Mouse (Mus musculus) intestine, embryonic 15.5 days (tissue): ENCODE results near the gene Tenm2. TPM values are rescaled to one million over a fixed set of nuclear protein-coding genes. Genes with fewer than 3 reads are reported as not detected.
A peak's percentile ranks its signal among the peaks of the same experiment; 100 is the strongest.

ENCODE experiments used
- ATAC-seq: fragments of 200-750 bp; cut with Nextera tagmentation; 2 replicates; pipeline ENCODE4 v1.8.0; 2017; ENCODE audit warnings: moderate TSS enrichment, moderate library complexity
- H3K27ac ChIP-seq: fragments of 300-500 bp; sonication (generic); 2 replicates; pipeline ENCODE4 v1.5.1; 2015; ENCODE audit warnings: mild to moderate bottlenecking, inconsistent platforms
- H3K27me3 ChIP-seq: fragments of 300-500 bp; sonication (generic); replicated peaks from 2 replicates; pipeline ENCODE4 v1.6.1; 2015; ENCODE audit warnings: inconsistent platforms
- H3K36me3 ChIP-seq: fragments of 300-500 bp; sonication (generic); 2 replicates; pipeline ENCODE4 v1.6.1; 2015; ENCODE audit warnings: inconsistent platforms
- H3K4me1 ChIP-seq: fragments of 300-500 bp; sonication (generic); replicated peaks from 2 replicates; pipeline ENCODE4 v1.6.1; 2015; ENCODE audit warnings: inconsistent platforms
- H3K4me2 ChIP-seq: fragments of 300-500 bp; sonication (generic); replicated peaks from 2 replicates; pipeline ENCODE4 v1.6.1; 2015; ENCODE audit warnings: mild to moderate bottlenecking, inconsistent platforms
- H3K4me3 ChIP-seq: fragments of 300-500 bp; sonication (generic); replicated peaks from 2 replicates; pipeline ENCODE4 v1.5.1; 2015; ENCODE audit warnings: inconsistent platforms
- H3K9ac ChIP-seq: fragments of 300-500 bp; sonication (generic); 2 replicates; pipeline ENCODE4 v1.6.1; 2015; ENCODE audit warnings: inconsistent platforms
- H3K9me3 ChIP-seq: fragments of 300-500 bp; sonication (generic); 2 replicates; pipeline ENCODE4 v1.6.1; 2016; ENCODE audit warnings: inconsistent platforms
- WGBS: fragments of 180-500 bp; shearing (Covaris S2); methylation state at CpG from one replicate; pipeline ENCODE4 v1.1.7; 2015; 5-methylcytosine and 5-hydroxymethylcytosine counted together
- polyA plus RNA-seq: library from polyadenylated mRNA; unstranded; fragments of >200 nt; fragmentation: Nextera tagmentation; extraction: Ambion mirVana; gene quantifications from 2 replicates; pipeline ENCODE4 v1.2.1, GENCODE M21; 2015

The Tenm2 gene
- polyA plus RNA-seq, 1 experiment from 2014 or later, result 0.65 TPM

- Histone ChIP-seq H3K4me3 (no peak overlapping the region), H3K4me2 (no peak overlapping the region), H3K27me3 (no peaks in the 10 kb centered on the region), H3K4me1 (no peaks in the 10 kb centered on the region), H3K36me3 (no peaks in the 10 kb centered on the region), H3K9ac (no peak overlapping the region), H3K27ac (no peak overlapping the region), H3K9me3 (no peaks in the 10 kb centered on the region)
- no peak for ATAC-seq
- 65% methylated on average over 4 of the region's 4 CpGs for WGBS
Measured at GRCm38 (mm10) chr11:36013179-36013578, 1222.6 kb downstream of the Tenm2 start.

DNA sequence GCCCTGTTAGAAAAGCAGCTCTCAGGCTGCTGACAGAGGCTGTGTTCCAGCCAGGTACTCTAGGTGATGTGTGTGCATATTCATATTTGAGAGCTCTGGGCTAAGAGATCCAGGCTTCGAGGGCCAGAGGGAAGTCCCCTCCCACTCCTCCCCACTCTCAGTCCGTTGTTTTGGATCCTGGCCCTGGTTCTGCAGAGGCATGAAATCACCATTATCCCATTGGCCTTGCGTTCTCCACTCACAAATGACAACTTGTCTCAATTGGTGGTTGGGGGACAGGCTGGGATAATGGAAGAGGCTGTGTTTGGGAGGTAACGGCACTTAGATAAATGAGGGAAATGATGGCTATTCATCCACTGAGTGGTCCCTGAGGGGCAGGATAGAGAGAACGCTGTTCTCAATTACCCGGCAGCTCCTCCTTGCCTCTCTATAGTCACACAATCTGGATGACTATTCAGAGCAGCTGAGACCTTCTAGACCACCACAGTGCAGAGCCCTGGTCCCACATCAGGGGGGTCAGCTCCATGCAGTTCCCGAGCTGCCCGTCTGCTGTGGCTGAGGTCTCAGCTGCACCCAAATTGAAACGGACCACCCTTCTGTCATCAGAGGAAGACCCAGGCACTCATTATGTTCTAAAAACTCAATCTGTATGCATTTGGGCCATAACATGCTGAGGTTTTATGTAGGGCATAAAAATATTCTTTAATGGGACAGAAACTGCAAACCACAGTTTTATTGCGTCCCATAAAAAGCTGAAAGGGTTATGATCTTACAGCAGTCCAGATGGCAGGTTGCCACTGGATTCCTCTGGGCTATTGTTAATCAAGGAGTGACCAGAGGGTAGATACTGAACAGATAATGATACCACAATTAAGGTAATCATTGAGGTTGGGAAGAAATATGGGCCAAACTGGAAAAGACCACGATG, 1226.2 kb downstream of the Tenm2 start:
- Histone ChIP-seq H3K27ac (no peak overlapping the region), H3K4me1 (no peaks in the 10 kb centered on the region), H3K4me3 (no peak overlapping the region), H3K4me2 (no peak overlapping the region), H3K9ac (no peak overlapping the region), H3K9me3 (no peaks in the 10 kb centered on the region), H3K27me3 (no peaks in the 10 kb centered on the region), H3K36me3 (no peaks in the 10 kb centered on the region)
- ATAC-seq, result no peak
- WGBS, result 70% methylated on average over 11 of the region's 11 CpGs

- Histone ChIP-seq H3K36me3 (no peaks in the 10 kb centered on the region), H3K9me3 (no peaks in the 10 kb centered on the region), H3K4me3 (no peak overlapping the region), H3K4me1 (0 out of 2 replicates have a peak, but pooled peaks cover 12% of the 10 kb centered on the region), H3K27me3 (no peaks in the 10 kb centered on the region; the same call in 1 of the 2 replicates), H3K27ac (no peak overlapping the region), H3K9ac (no peak overlapping the region), H3K4me2 (no peak overlapping the region)
- 61% methylated on average over 4 of the region's 4 CpGs for WGBS
- no peak for ATAC-seq
Measured at GRCm38 (mm10) chr11:36002900-36003299, 1232.9 kb downstream of the Tenm2 start.

DNA sequence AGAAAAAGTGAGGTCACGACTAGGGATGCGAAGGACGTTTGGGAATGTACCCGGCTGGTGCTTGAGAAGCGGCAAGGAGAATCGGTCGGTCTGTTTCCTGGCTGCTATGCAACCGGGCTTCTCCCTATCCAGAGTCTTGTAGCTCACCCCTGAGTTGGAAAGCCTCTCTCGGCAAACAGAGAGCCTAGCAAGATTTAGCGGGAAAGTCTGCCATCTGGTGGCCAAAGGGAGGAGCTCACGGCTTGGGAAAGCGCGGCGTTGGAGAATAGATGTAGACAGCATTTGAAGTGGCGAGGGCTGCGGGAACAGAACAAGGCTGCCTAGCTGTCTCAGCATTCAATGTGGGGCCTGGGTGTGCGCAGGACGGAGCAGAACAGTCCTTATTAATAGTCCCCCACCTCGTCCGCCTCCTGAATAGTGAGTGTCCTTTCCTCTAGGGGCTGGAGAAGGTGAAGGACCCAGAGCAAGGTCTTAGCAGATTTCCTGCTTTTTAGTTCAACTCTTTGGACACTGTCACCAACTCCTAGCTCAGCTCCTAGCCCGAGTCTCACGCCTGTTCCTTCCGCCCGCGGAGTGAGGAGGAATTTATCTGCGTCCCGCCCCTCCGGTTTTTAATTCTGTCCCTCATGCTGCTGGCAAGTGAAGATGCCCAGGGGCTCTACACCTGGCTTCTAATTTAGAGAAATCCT, 1234.3 kb downstream of the Tenm2 start:
- H3K4me1 ChIP-seq, result 0 out of 2 replicates have a peak, but pooled peaks cover 12% of the 10 kb centered on the region
- H3K9ac ChIP-seq, result no peak overlapping the region
- H3K27me3 ChIP-seq, result no peaks in the 10 kb centered on the region; the same call in 1 of the 2 replicates
- ATAC-seq, result peak; percentile 91
- no peaks in the 10 kb centered on the region for H3K36me3 ChIP-seq
- H3K9me3 ChIP-seq, result no peaks in the 10 kb centered on the region
- H3K4me2 ChIP-seq, result peak overlapping the region; percentile 60
- 5% methylated on average over 28 of the region's 28 CpGs for WGBS
- H3K27ac ChIP-seq, result no peak overlapping the region
- H3K4me3 ChIP-seq, result peak overlapping the region; percentile 25

DNA sequence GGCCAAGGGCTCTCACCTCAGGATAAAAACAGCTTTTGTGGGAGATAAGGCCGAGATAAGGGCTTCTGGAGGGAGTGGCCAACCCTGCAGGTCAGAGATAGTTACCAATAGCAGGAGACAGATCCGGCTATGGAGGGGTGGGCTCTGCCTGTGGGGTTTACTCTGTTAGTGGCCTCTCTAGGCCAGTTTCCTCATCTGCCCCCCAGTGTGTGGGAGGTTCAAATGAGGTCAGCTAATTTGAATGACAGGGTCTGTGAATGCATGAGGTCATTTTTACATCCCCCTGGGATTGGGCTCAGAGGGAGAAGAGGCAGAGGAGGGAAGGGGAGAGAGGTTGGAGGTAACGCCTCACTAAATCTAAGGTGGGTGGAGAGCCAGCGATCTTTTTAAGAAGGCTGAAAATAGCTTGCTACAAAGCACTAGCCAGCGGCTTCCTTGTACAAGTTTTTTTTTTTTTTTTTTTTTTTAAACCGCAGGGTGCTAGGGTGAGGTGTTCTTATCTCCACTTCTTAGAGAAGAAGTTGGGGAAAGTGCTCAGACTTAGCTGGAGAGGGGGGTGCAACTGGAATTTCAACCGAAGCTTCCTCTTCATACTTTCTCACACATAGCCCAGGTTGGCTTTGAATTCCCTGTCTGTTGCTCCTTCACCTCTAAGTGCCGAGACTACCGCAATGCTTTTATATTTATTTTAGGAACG, 1235.0 kb downstream of the Tenm2 start:
- Histone ChIP-seq H3K9me3 (no peaks in the 10 kb centered on the region), H3K27me3 (no peaks in the 10 kb centered on the region; the same call in 1 of the 2 replicates), H3K9ac (no peak overlapping the region), H3K4me2 (peak overlapping the region; percentile 60), H3K27ac (no peak overlapping the region), H3K4me1 (0 out of 2 replicates have a peak, but pooled peaks cover 12% of the 10 kb centered on the region), H3K36me3 (no peaks in the 10 kb centered on the region), H3K4me3 (peak overlapping the region; percentile 25)
- 6% methylated on average over 10 of the region's 10 CpGs for WGBS
- ATAC-seq, result peak; percentile 46

DNA sequence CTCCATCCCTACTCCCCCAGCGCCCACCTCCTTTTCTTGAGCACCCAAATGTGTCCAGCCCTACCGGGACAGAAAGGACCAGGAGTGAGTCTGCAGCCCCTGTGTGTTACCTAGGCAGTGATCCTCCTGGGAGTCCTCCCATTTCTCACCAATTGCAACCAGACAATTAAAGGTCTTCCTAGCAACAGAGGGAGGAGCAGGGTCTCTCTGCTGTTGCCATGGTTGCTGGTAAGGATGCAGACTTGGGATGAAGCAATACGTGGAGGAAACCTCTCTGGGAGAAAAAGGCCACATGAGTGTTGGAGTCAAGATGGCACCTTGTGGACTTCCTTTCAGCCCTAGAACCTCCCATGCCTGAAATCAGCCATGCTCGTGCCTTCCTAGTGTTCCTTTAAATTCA, 1235.7 kb downstream of the Tenm2 start:
- H3K27ac ChIP-seq, result no peak overlapping the region
- H3K36me3 ChIP-seq, result no peaks in the 10 kb centered on the region
- no peak overlapping the region for H3K4me2 ChIP-seq
- no peak overlapping the region for H3K4me3 ChIP-seq
- H3K4me1 ChIP-seq, result 0 out of 2 replicates have a peak, but pooled peaks cover 12% of the 10 kb centered on the region
- H3K9ac ChIP-seq, result no peak overlapping the region
- ATAC-seq, result no peak
- H3K9me3 ChIP-seq, result no peaks in the 10 kb centered on the region
- H3K27me3 ChIP-seq, result no peaks in the 10 kb centered on the region; the same call in 1 of the 2 replicates
- WGBS, result 31% methylated on average over 4 of the region's 4 CpGs

- H3K9ac ChIP-seq, result no peak overlapping the region
- no peak overlapping the region for H3K4me2 ChIP-seq
- no peaks in the 10 kb centered on the region for H3K36me3 ChIP-seq
- H3K9me3 ChIP-seq, result no peaks in the 10 kb centered on the region
- H3K27ac ChIP-seq, result no peak overlapping the region
- WGBS, result 66% methylated on average over 12 of the region's 12 CpGs
- no peaks in the 10 kb centered on the region; the same call in 1 of the 2 replicates for H3K27me3 ChIP-seq
- 0 out of 2 replicates have a peak, but pooled peaks cover 12% of the 10 kb centered on the region for H3K4me1 ChIP-seq
- ATAC-seq, result no peak
- H3K4me3 ChIP-seq, result no peak overlapping the region
Measured at GRCm38 (mm10) chr11:35998048-35998447, 1237.7 kb downstream of the Tenm2 start.

- H3K9me3 ChIP-seq, result no peaks in the 10 kb centered on the region
- H3K36me3 ChIP-seq, result no peaks in the 10 kb centered on the region
- no peak overlapping the region for H3K4me2 ChIP-seq
- no peaks in the 10 kb centered on the region; the same call in 1 of the 2 replicates for H3K27me3 ChIP-seq
- H3K4me1 ChIP-seq, result no peaks in the 10 kb centered on the region
- H3K4me3 ChIP-seq, result no peak overlapping the region
- no peak overlapping the region for H3K9ac ChIP-seq
- H3K27ac ChIP-seq, result no peak overlapping the region
- ATAC-seq, result no peak
Measured at GRCm38 (mm10) chr11:35995310-35995709, 1240.5 kb downstream of the Tenm2 start.

GRCm38 (mm10) chr11:35991846-35992245, 1243.9 kb downstream of the Tenm2 start:
- H3K4me1 ChIP-seq, result no peaks in the 10 kb centered on the region
- no peak overlapping the region for H3K4me2 ChIP-seq
- no peaks in the 10 kb centered on the region for H3K36me3 ChIP-seq
- H3K4me3 ChIP-seq, result no peak overlapping the region
- no peaks in the 10 kb centered on the region for H3K27me3 ChIP-seq
- WGBS, result 87% methylated on average over 2 of the region's 2 CpGs
- H3K9me3 ChIP-seq, result no peaks in the 10 kb centered on the region
- no peak for ATAC-seq
- no peak overlapping the region for H3K9ac ChIP-seq
- no peak overlapping the region for H3K27ac ChIP-seq

DNA sequence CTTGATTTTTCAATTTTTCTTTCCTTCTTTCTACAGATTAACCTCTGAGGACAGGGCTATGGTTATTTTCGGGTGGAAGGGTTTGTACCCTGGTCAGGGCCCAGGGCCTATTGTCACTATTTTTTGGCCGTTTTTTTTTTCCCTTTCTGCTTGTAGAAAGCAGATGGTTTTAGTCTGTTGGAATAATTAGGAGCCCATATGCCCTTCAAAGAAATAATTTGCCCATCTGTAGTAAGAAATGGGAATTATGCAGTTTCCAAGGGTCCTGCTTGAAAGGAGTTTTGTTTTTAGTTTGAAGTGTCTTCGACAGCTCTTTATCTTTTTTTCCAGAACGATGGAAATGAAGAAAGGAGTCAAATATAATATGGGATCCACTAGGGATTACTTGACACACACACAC, 1245.8 kb downstream of the Tenm2 start:
- H3K4me2 ChIP-seq, result no peak overlapping the region
- peaks cover 4% of the 10 kb centered on the region; the same call in 1 of the 2 replicates for H3K4me1 ChIP-seq
- no peaks in the 10 kb centered on the region for H3K36me3 ChIP-seq
- no peak overlapping the region for H3K27ac ChIP-seq
- H3K4me3 ChIP-seq, result no peak overlapping the region
- ATAC-seq, result no peak
- H3K9ac ChIP-seq, result no peak overlapping the region
- no peaks in the 10 kb centered on the region for H3K9me3 ChIP-seq
- WGBS, result 72% methylated on average over 4 of the region's 4 CpGs
- H3K27me3 ChIP-seq, result no peaks in the 10 kb centered on the region

GRCm38 (mm10) chr11:35985841-35986393, 1249.8 kb downstream of the Tenm2 start:
- no peaks in the 10 kb centered on the region; the same call in 1 of the 2 replicates for H3K27me3 ChIP-seq
- H3K4me1 ChIP-seq, result peaks cover 4% of the 10 kb centered on the region; the same call in 1 of the 2 replicates
- peak; percentile 75 for ATAC-seq
- no peaks in the 10 kb centered on the region for H3K36me3 ChIP-seq
- peak overlapping the region; percentile 18; the same call in 1 of the 2 replicates for H3K9ac ChIP-seq
- H3K4me3 ChIP-seq, result peak overlapping the region; percentile 6
- H3K27ac ChIP-seq, result no peak overlapping the region
- WGBS, result under 1% methylated on average over 19 of the region's 19 CpGs
- H3K4me2 ChIP-seq, result peak overlapping the region; percentile 56
- H3K9me3 ChIP-seq, result no peaks in the 10 kb centered on the region
